Mouse (Mus musculus) small intestine, adult 2 months (tissue): ENCODE measurements around the gene Jam3. TPM values are rescaled to one million over a fixed set of nuclear protein-coding genes. Genes with fewer than 3 reads are reported as not detected.

Experiments
- H3K27ac ChIP-seq: fragments of 200-500 bp; 2 replicates; pipeline ENCODE4 v1.5.1; 2012; ENCODE audit warnings: low read depth, low read length, control low read depth, inconsistent platforms; ENCODE audit not compliant: insufficient read depth
- H3K27me3 ChIP-seq: fragments of 200-500 bp; 2 replicates; pipeline ENCODE4 v1.6.1; 2012; ENCODE audit warnings: mild to moderate bottlenecking, moderate library complexity, low read length, inconsistent platforms; ENCODE audit not compliant: control insufficient read depth, insufficient read depth
- H3K36me3 ChIP-seq: fragments of 200-500 bp; 2 replicates; pipeline ENCODE4 v1.6.1; 2012; ENCODE audit warnings: mild to moderate bottlenecking, low read length, control low read depth, inconsistent platforms; ENCODE audit not compliant: control insufficient read depth, insufficient read depth
- H3K4me1 ChIP-seq: fragments of 200-500 bp; 2 replicates; pipeline ENCODE4 v1.6.1; 2012; ENCODE audit warnings: low read length, inconsistent platforms, mixed read lengths; ENCODE audit not compliant: control insufficient read depth, insufficient read depth, insufficient read length
- H3K4me3 ChIP-seq: fragments of 200-500 bp; 2 replicates; pipeline ENCODE4 v1.5.1; 2012; ENCODE audit warnings: low read depth, mild to moderate bottlenecking, control low read depth, inconsistent platforms, low read length, moderate library complexity
- CTCF ChIP-seq: fragments of 200-500 bp; IDR thresholded peaks from 2 replicates; pipeline ENCODE4 v1.5.1; 2012; ENCODE audit warnings: low read depth, mild to moderate bottlenecking, control low read depth, inconsistent platforms, low read length, moderate library complexity, mixed read lengths; ENCODE audit not compliant: insufficient replicate concordance, insufficient read length; ENCODE audit errors: extremely low read depth
- POLR2A ChIP-seq: fragments of 200-500 bp; IDR thresholded peaks from 2 replicates; pipeline ENCODE4 v1.6.1; 2012; ENCODE audit warnings: low read depth, mild to moderate bottlenecking, control low read depth, inconsistent platforms, low read length, moderate library complexity
- whole genome bisulfite sequencing: fragments of 180-500 bp; shearing (Covaris S2); methylation state at CpG from one replicate; pipeline ENCODE4 v1.1.7; 2018; 5-methylcytosine and 5-hydroxymethylcytosine counted together
- polyA plus RNA-seq: library from polyadenylated mRNA; depleted of rRNA; stranded (reverse); fragments of >200 nt; gene quantifications from 2 replicates; pipeline ENCODE4 v1.2.3, GENCODE M21; 2012

The Jam3 gene
- polyA plus RNA-seq, 1 experiment, result 3.5 TPM

GRCm38 (mm10) chr9:27146826-27147225 lies 8.4 kb downstream of the Jam3 start:
- Histone ChIP-seq H3K4me1 (no peaks in the 10 kb centered on the region), H3K36me3 (no peaks in the 10 kb centered on the region), H3K27ac (no peak overlapping the region), H3K27me3 (no peaks in the 10 kb centered on the region), H3K4me3 (no peak overlapping the region)
- 86% methylated on average over 2 of the region's 2 CpGs for WGBS
- TF ChIP-seq POLR2A (no peak), CTCF (no peak)

- H3K27ac ChIP-seq, result no peak overlapping the region
- no peaks in the 10 kb centered on the region for H3K4me1 ChIP-seq
- no peaks in the 10 kb centered on the region for H3K27me3 ChIP-seq
- no peak overlapping the region for H3K4me3 ChIP-seq
- WGBS, result 73% methylated on average over 5 of the region's 5 CpGs
- no peak for TF ChIP-seq CTCF
- no peak for TF ChIP-seq POLR2A
- H3K36me3 ChIP-seq, result no peaks in the 10 kb centered on the region
Measured at GRCm38 (mm10) chr9:27144996-27145395, 10.2 kb downstream of the Jam3 start.

GRCm38 (mm10) chr9:27144271-27144840 lies 10.9 kb downstream of the Jam3 start:
- no peaks in the 10 kb centered on the region for H3K27me3 ChIP-seq
- no peak for TF ChIP-seq POLR2A
- TF ChIP-seq CTCF, result no peak
- WGBS, result 69% methylated on average over 4 of the region's 4 CpGs
- no peak overlapping the region for H3K4me3 ChIP-seq
- H3K27ac ChIP-seq, result no peak overlapping the region
- H3K36me3 ChIP-seq, result no peaks in the 10 kb centered on the region
- H3K4me1 ChIP-seq, result no peaks in the 10 kb centered on the region

- no peaks in the 10 kb centered on the region for H3K27me3 ChIP-seq
- H3K4me3 ChIP-seq, result no peak overlapping the region
- H3K4me1 ChIP-seq, result no peaks in the 10 kb centered on the region
- TF ChIP-seq CTCF (no peak), POLR2A (no peak)
- 94% methylated on average over 10 of the region's 10 CpGs for WGBS
- H3K27ac ChIP-seq, result no peak overlapping the region
- H3K36me3 ChIP-seq, result no peaks in the 10 kb centered on the region
Measured at GRCm38 (mm10) chr9:27140432-27141065, 14.7 kb downstream of the Jam3 start.

- Histone ChIP-seq H3K27ac (no peak overlapping the region), H3K27me3 (no peaks in the 10 kb centered on the region), H3K36me3 (no peaks in the 10 kb centered on the region), H3K4me3 (no peak overlapping the region), H3K4me1 (no peaks in the 10 kb centered on the region)
- TF ChIP-seq CTCF (no peak), POLR2A (no peak)
- WGBS, result 58% methylated on average over 8 of the region's 8 CpGs
Measured at GRCm38 (mm10) chr9:27136651-27137050, 18.6 kb downstream of the Jam3 start.

GRCm38 (mm10) chr9:27135372-27135771 lies 19.8 kb downstream of the Jam3 start:
- WGBS, result 90% methylated on average over 7 of the region's 7 CpGs
- Histone ChIP-seq H3K27me3 (no peaks in the 10 kb centered on the region), H3K36me3 (no peaks in the 10 kb centered on the region), H3K4me3 (no peak overlapping the region), H3K27ac (no peak overlapping the region), H3K4me1 (no peaks in the 10 kb centered on the region)
- no peak for TF ChIP-seq CTCF
- TF ChIP-seq POLR2A, result no peak

GRCm38 (mm10) chr9:27134410-27134809 lies 20.8 kb downstream of the Jam3 start:
- no peaks in the 10 kb centered on the region for H3K36me3 ChIP-seq
- H3K4me1 ChIP-seq, result no peaks in the 10 kb centered on the region
- H3K27me3 ChIP-seq, result no peaks in the 10 kb centered on the region
- no peak overlapping the region for H3K27ac ChIP-seq
- no peak overlapping the region for H3K4me3 ChIP-seq
- 71% methylated on average over 1 of the region's 1 CpGs for WGBS
- no peak for TF ChIP-seq CTCF
